In the genomic region with DNA sequence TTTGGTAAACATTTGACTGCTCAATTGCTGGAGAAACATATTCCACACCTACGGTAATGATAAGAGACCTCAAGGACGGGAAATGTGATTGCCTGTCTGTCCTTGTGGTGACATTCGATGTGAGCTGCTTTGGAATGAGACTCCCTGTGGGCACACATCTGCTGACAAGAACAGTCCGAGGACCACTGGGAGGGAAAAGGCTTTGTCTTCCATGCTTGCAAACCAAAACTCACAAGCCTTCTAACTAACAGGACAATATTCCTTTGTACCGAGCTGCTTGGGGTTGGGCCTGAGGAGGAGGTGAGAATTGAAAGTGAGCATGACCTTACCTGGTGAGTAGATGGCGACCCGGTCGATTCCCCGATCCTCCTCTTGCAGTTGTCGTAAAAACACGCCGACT, we compare ENCODE assay signal across 25 mouse cellular contexts. TPM values are rescaled to one million over a fixed set of nuclear protein-coding genes. Genes with fewer than 3 reads are reported as not detected.
"Had no signal": no experiment of that assay in that cellular context is flagged by ENCODE, and none has a peak within 500 bp of the region (broad histone marks: within the 10 kb centered on the region; RNA-seq: fewer than 3 reads in every experiment).

No protein-coding gene starts in this region.

- H3K9me3 ChIP-seq: heart, embryonic 13.5 days; heart, embryonic 15.5 days; hindbrain, embryonic 13.5 days; hindbrain, embryonic 15.5 days; kidney, embryonic 15.5 days; limb, embryonic 10.5 days; limb, embryonic 12.5 days; liver, embryonic 13.5 days had no signal

- H3K36me3 ChIP-seq: heart, embryonic 15.5 days; hindbrain, embryonic 13.5 days; limb, embryonic 10.5 days; liver, embryonic 13.5 days had no signal

- DNase-seq: gastrocnemius, adult 2 months; gastrocnemius, postnatal 14 days; gastrocnemius, postnatal 36 days; heart, adult 18-20 months; kidney, adult 11 months; kidney, adult 2 months; kidney, adult 9 months; kidney, postnatal 14 days; kidney, postnatal 36 days; layer of hippocampus, adult 9-11 months; layer of hippocampus, postnatal 36 days; liver; liver, embryonic 13.5 days had no signal

- H3K27ac ChIP-seq: gastrocnemius, adult 2 months; heart, embryonic 13.5 days; heart, embryonic 15.5 days; hindbrain, embryonic 13.5 days; hindbrain, embryonic 15.5 days; hindbrain, postnatal 0 days; kidney, embryonic 15.5 days; kidney, postnatal 0 days; limb, embryonic 12.5 days; liver, embryonic 13.5 days had no signal

- H3K4me2 ChIP-seq: heart, embryonic 11.5 days; heart, embryonic 13.5 days; heart, embryonic 15.5 days; hindbrain, embryonic 13.5 days; hindbrain, embryonic 15.5 days; kidney, embryonic 15.5 days; limb, embryonic 12.5 days; liver, embryonic 11.5 days; liver, embryonic 13.5 days had no signal

- H3K27me3 ChIP-seq: heart, embryonic 13.5 days; heart, embryonic 15.5 days; hindbrain, embryonic 13.5 days; hindbrain, embryonic 15.5 days; kidney, embryonic 15.5 days; limb, embryonic 12.5 days; liver, embryonic 13.5 days had no signal

- H3K4me3 ChIP-seq: gastrocnemius, adult 2 months; heart, embryonic 13.5 days; heart, embryonic 15.5 days; hindbrain, embryonic 13.5 days; hindbrain, embryonic 15.5 days; kidney, embryonic 15.5 days; limb, embryonic 10.5 days; limb, embryonic 12.5 days; liver, embryonic 13.5 days had no signal

- H3K4me1 ChIP-seq: liver, embryonic 13.5 days had no signal

RNA-seq across cellular contexts. Expression of a gene that starts 25.7 kb away (rescaled TPM):
- total RNA-seq: heart, adult 18-20 months; heart, postnatal 25 days; hindbrain, postnatal 0 days; layer of hippocampus, postnatal 36 days had no signal
